Mouse (Mus musculus) urinary bladder, postnatal 4 days (tissue): ENCODE data around the gene Tmem82.

Experiments used
- DNase-seq, 2 experiments: peaks; one replicate each; pipeline ENCODE4 v3.0.0; 2021 to 2022; ENCODE audit warnings: low spot score in 2 of 2

Gene Tmem82

DNA sequence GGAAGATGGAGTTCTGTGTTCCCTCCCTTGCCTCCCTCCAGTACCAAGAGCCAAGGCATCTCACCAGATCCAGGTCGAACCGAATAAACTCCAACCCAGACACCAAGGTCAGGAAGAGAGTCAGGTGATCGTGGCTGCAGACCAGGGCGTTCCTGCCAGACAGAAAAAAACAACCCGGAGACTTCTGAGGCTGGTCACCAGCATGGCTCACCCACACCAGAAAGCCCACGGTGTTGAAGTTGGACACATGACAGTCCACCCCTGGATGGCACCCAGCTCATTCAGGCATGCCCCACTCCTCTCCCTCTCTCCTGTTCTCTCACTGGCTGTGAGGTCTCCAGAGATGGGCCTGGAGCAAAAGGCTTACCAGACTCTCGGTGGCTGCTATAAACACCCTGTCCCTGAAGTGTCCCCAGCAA, 22.9 kb upstream of the Tmem82 start:
- DNase-seq: no peak

DNA sequence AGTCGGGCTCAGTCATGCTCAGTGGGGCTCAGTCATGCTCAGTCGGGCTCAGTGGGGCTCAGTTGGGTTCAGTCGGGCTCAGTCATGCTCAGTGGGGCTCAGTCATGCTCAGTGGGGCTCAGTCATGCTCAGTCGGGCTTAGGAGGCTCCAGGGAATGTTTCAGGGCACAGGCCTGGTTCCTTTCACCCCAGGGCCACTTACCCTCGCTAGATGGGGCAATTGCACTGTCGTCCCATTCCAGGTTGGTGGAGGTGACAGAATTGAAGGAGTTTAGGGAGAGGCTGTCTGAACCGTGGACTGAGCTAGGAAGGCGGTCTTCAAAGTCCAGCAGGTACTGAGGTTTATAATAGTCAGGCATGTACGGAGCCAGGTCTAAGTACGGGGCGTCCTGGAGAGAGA, 21.0 kb upstream of the Tmem82 start:
- DNase-seq: no peak

- DNase-seq: no peak
These were observed 18.3 kb upstream of the Tmem82 start for GRCm38 (mm10) chr4:141636693-141637092.

DNA sequence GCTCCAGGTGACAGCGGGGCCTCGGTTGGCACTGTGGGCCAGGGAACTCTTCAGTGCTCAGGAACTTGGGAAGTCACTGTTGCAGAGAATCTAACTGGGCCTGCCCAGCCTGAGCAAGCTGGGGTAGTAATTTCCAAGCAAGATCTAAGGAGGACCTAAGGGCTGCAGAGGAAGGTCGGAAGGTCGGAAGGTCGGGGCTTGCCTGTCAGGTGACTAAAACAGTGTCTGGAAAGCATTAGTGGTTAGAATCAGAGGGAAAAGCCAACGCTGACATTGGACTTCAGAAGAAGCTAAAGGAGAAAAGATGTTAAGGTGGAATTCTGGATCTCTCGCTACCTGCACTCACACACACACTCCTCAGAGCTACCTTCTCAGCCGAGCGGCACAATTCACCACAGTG, 17.6 kb upstream of the Tmem82 start:
- no peak for DNase-seq

- DNase-seq: no peak
These were observed 13.9 kb upstream of the Tmem82 start for GRCm38 (mm10) chr4:141632111-141632873.

GRCm38 (mm10) chr4:141631250-141631649, 12.8 kb upstream of the Tmem82 start:
- DNase-seq: no peak

DNA sequence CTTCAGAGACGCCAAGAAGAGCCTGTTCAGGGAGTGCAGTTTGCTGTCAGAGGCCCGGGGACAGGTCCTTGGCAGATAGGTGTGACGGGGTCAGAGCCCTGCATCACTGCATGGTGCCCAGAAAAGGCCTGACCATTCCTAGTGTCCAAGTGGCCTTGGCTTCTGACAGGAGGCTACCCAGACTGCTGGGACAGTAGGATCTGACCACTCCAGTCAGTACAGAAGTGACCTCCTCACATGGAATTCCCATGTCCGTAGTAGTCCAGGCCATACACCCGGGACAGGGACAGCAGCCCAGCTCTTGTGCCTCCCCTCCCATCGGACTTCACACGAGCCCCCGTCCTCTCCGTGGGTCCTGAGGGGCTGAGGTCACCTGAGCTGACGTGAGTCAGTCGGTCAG, 11.6 kb upstream of the Tmem82 start:
- no peak for DNase-seq

DNA sequence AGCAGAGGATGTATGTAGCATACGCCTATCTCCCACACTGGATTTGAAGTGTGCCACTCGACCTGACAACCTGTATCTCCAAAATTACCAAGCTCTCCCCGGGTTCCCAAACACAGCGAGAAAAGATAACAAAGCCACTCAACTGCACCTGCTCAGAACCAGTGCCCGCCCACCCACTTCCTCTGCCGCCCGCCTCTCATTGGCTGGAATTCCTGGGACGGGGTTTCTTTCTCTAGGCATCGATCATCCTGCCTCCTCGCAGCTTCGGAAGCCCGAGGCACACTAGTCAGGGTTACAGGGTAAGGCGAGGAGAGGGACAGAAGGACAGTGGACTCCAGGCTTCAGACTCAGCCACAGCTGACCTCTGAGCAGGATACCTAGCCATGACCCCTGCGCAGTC, 10.2 kb upstream of the Tmem82 start:
- no peak for DNase-seq

- no peak for DNase-seq
These were observed 9.1 kb upstream of the Tmem82 start for GRCm38 (mm10) chr4:141627502-141627901.

DNA sequence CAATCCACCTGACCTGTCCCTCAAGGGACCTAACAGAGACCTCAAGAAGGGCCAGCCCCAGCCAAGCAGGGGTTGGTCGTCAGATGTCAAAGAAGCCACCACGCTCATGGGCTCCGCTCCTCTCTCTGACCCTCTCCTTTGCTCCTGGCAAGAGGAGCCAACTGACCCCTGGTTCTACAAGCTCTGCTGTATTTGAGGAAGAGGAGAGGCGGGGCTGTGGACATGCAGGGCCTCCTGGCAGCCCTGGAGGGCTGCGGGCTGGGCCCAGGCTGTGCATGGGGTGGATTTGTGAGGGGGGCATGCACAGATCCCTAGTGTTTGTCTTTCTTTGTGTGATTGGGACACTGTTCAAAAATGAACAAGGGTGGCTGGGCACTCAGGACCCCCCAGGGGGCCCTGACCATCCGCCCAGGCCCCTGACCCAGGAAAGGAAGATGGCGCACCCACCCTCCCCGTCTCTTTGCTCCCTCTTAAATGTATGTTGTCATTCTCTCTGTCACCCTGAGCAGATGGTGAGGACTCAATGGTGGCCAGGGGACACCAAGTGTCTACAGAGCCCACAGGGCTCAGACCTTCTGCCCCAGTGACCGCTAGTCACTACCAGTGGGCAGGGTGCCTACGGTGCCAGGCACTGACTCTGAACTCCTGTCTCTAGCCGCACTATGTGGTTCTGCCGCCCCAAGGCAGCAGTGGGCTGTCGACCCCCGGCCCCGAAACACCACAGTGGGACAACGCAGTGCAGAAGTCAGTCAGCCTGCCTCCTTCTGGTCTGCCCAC, 7.5 kb upstream of the Tmem82 start:
- DNase-seq: no peak

GRCm38 (mm10) chr4:141624983-141625773, 6.7 kb upstream of the Tmem82 start:
- DNase-seq: no peak

GRCm38 (mm10) chr4:141624134-141624533, 5.7 kb upstream of the Tmem82 start:
- DNase-seq: no peak

DNA sequence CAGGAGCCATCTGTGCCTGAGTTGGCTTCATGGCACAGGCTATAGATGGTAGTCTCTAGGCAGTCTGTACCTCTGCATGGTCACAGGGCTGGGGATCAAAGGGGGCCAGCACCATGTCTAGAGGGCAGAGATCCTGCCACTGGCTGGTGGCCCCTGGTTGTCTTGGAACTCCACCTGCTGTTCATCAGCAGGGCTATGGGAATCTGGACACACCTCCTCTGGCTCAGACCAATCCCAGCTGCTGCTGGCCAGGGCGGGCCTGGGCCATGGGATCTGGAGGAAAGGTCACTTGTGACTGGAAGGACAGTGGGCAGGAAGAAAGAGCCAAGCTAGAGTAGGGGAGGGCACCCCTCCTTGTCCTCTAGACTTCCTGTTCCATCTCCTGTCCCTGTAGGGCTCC, 5.2 kb upstream of the Tmem82 start, which contains the start of gene Slc25a34:
Gene Slc25a34 (minus strand): TSS at position 156 of the 400 bp plus-strand sequence.
- DNase-seq: no peak

- no peak for DNase-seq
These were observed 4.6 kb upstream of the Tmem82 start for GRCm38 (mm10) chr4:141623037-141623436.

- DNase-seq: no peak
These were observed 4.1 kb upstream of the Tmem82 start for GRCm38 (mm10) chr4:141622580-141622979.

DNA sequence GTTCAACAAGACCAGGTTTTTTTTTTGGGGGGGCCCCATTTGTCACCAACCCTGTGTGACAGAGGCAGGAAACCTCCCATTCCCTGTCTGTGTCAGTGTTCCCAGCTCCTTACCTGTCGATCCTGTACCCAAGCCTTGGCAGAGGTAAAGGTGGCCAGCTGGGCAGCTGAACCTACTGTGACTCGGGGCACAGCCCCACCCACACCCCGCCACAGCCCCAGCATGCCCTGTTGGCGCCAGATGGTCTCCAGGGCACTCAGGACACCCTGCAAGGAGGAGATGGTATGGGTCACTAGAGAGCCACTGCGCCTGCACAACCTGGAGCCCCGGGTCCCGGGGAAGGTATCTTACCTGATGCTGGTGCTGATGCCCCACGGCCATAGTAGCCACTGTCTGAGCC, 3.7 kb upstream of the Tmem82 start:
- no peak for DNase-seq

- no peak for DNase-seq
These were observed 2.9 kb upstream of the Tmem82 start for GRCm38 (mm10) chr4:141621297-141621696.

- no peak for DNase-seq
These were observed 958 bp upstream of the Tmem82 start for GRCm38 (mm10) chr4:141619299-141619883.

DNA sequence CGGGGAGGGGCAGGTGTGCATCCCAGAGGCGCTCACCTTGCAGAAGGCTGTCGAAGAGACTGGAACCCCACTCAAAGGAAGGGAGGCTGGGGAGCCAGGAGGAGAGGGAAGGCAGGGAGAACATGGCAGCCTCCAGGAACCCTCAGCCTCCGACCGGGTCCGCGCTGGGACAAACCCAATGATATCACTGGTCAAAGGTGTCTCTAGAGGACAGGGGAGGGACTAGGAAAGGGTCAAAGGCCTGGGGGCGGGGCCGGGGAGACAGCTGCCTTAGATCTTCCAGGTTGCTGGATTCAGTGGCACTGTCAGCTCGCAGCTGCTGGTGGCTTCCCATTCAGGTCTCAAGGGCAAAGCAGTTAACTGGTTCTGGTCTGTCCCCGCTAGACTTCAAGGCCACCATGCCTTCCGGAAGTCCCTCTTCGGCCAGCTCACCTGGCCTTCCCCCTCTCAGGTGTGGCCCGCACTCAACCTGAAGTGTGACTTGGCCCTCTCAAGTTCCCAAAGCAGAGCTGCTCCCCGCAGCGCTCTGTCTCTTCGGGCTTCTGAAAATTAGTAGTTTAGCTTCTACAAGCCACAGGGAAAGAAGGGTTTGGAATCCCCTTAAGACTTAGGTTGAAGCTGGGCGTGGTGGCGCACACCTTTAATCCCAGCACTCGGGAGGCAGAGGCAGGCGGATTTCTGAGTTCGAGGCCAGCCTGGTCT, 419 bp downstream of the Tmem82 start:
- no peak for DNase-seq

GRCm38 (mm10) chr4:141617299-141617698, 1.1 kb downstream of the Tmem82 start:
- DNase-seq: peak; percentile 75 to 80

GRCm38 (mm10) chr4:141616811-141617210, 1.6 kb downstream of the Tmem82 start:
- DNase-seq: no peak
